Comparison of ENCODE assay signal across 25 mouse cellular contexts in genomic region chr7:101229336-101229735, GRCm38 (mm10).
DNase-seq lines count a peak whose midpoint lies in the region; TF ChIP-seq lines count a peak whose summit lies in the region.
"Had no signal": no experiment of that assay in that cellular context is flagged by ENCODE, and none has a peak within 500 bp of the region (broad histone marks: within the 10 kb centered on the region; RNA-seq: fewer than 3 reads in every experiment).

No protein-coding gene starts in this region.

- DNase-seq in adrenal gland, postnatal 14 days: peak; percentile 57
- no peak for DNase-seq in adrenal gland, adult 8-10 months
- no peak for DNase-seq in spleen, adult 2 months (ENCODE audit: low read depth in 1 of 2, low spot score in 2 of 2)
- DNase-seq in spleen, postnatal 36 days (ENCODE audit: low spot score in 2 of 2): no peak
- peak; percentile 2 for DNase-seq in adrenal gland, postnatal 25 days
- DNase-seq in retina, embryonic 14.5 days (ENCODE audit: low spot score): no peak
- DNase-seq in left cerebral cortex, adult 11 months (ENCODE audit: low spot score): no peak
- DNase-seq: cerebellum, adult 11-12 months; cerebellum, adult 8-10 months; cerebellum, postnatal 10 days; cerebellum, postnatal 36 days; embryo, embryonic 11 days; gastrocnemius, postnatal 10 days; gastrocnemius, postnatal 36 days; heart, adult 2 months; kidney, adult 11 months had no signal

- H3K27me3 ChIP-seq in spleen, adult 2 months (ENCODE audit: control insufficient read depth, insufficient read depth, low read length): no peaks in the 10 kb centered on the region
- H3K27me3 ChIP-seq: embryonic facial prominence, embryonic 13.5 days; forebrain, embryonic 13.5 days; heart, embryonic 13.5 days; hindbrain, embryonic 12.5 days; hindbrain, embryonic 15.5 days; intestine, embryonic 15.5 days had no signal

- H3K4me3 ChIP-seq in spleen, adult 2 months (ENCODE audit: extremely low read depth, insufficient read depth, insufficient read length): no peak overlapping the region
- H3K4me3 ChIP-seq: embryonic facial prominence, embryonic 10.5 days; embryonic facial prominence, embryonic 13.5 days; forebrain, embryonic 10.5 days; forebrain, embryonic 13.5 days; heart, adult 2 months; heart, embryonic 10.5 days; heart, embryonic 13.5 days; hindbrain, embryonic 12.5 days; hindbrain, embryonic 15.5 days; intestine, embryonic 15.5 days had no signal

- peaks cover 18% of the 10 kb centered on the region for H3K4me1 ChIP-seq in spleen, adult 2 months (ENCODE audit: control insufficient read depth, insufficient read depth, insufficient read length)
- H3K4me1 ChIP-seq: embryonic facial prominence, embryonic 13.5 days; forebrain, embryonic 10.5 days; hindbrain, embryonic 12.5 days; intestine, embryonic 15.5 days had no signal

- H3K36me3 ChIP-seq in spleen, adult 2 months (ENCODE audit: control insufficient read depth, insufficient read depth, low read length): peaks cover 6% of the 10 kb centered on the region; the same call in 1 of the 2 replicates
- H3K36me3 ChIP-seq: embryonic facial prominence, embryonic 10.5 days; embryonic facial prominence, embryonic 13.5 days; forebrain, embryonic 10.5 days; heart, embryonic 10.5 days; hindbrain, embryonic 12.5 days; intestine, embryonic 15.5 days had no signal

- no peak for TF ChIP-seq CTCF in spleen, adult 2 months (IDR thresholded peaks at IDR 0.05; ENCODE audit: extremely low read depth, insufficient read depth, insufficient read length, insufficient replicate concordance)

- no peak for TF ChIP-seq POLR2A in spleen, adult 2 months (IDR thresholded peaks at IDR 0.05; ENCODE audit: low read depth, low read length)

- H3K27ac ChIP-seq in spleen, adult 2 months (ENCODE audit: insufficient read depth, low read length): peak overlapping the region; percentile 71
- H3K27ac ChIP-seq: embryonic facial prominence, embryonic 10.5 days; embryonic facial prominence, embryonic 13.5 days; forebrain, embryonic 10.5 days; forebrain, embryonic 13.5 days; heart, adult 2 months; heart, embryonic 10.5 days; hindbrain, embryonic 12.5 days; hindbrain, embryonic 15.5 days; intestine, embryonic 15.5 days had no signal

- WGBS in spleen, adult 2 months: 72% methylated on average over 1 of the region's 1 CpGs

Comparison
In these comparisons a context has a peak if more than half of its experiments do, and no peak if none do; other contexts are left out.
1. DNase-seq: peak in adrenal gland, postnatal 14 days (single experiment) and adrenal gland, postnatal 25 days (single experiment); none in adrenal gland, adult 8-10 months (single experiment), spleen, adult 2 months (0 of 2), spleen, postnatal 36 days (0 of 2), retina, embryonic 14.5 days (single experiment) and left cerebral cortex, adult 11 months (single experiment).